9 mouse cellular contexts compared by ENCODE assay signal in the genomic region with DNA sequence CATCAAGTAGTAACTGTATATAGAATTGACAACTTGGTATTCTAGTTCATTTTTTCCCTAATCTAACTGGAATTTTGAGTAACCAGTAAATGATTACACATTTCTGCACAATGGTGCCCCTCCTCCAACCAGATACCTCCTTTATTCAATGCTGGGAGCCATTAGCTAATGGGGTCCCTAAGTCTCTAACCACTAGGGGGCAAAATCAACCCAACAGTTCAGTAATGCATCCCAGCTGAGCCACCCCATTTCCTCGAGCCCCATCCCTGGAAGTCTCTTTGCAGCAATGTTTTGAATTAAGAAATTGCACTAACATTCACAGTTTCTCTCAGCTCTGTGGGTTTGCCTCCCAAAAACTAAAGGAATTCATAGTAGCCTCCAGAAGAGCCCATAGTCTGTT.
A peak's percentile ranks its signal among the peaks of the same experiment; 100 is the strongest.
DNase-seq lines count a peak whose midpoint lies in the region; ATAC-seq and TF ChIP-seq lines count a peak whose summit lies in the region.
"Had no signal": no experiment of that assay in that cellular context is flagged by ENCODE, and none has a peak within 500 bp of the region (broad histone marks: within the 10 kb centered on the region; RNA-seq: fewer than 3 reads in every experiment).

No protein-coding gene starts in this region.

- 40% methylated on average over 1 of the region's 1 CpGs for WGBS in intestine, postnatal 0 days
- WGBS in intestine, embryonic 16.5 days, result 56% methylated on average over 1 of the region's 1 CpGs
- WGBS in midbrain, postnatal 0 days, result 37% methylated on average over 1 of the region's 1 CpGs
- WGBS in midbrain, embryonic 10.5 days, result 39% methylated on average over 1 of the region's 1 CpGs
- 4% methylated on average over 1 of the region's 1 CpGs for WGBS in embryonic facial prominence, embryonic 11.5 days

- ATAC-seq in intestine, postnatal 0 days, result no peak
- no peak for ATAC-seq in intestine, embryonic 16.5 days
- ATAC-seq in midbrain, postnatal 0 days (ENCODE audit: low FRiP score), result no peak
- no peak for ATAC-seq in embryonic facial prominence, embryonic 11.5 days (replicated peaks; ENCODE audit: insufficient number of reproducible peaks, low FRiP score, low TSS enrichment, low read depth)
- ATAC-seq in activated CD4-positive, CD25-positive, alpha-beta regulatory T cell, adult 4 months, result no peak
- ATAC-seq: forebrain, embryonic 15.5 days had no signal

- TF ChIP-seq CTCF in intestine, postnatal 0 days (IDR thresholded peaks at IDR 0.05; ENCODE audit: low read depth), result peak; percentile 30; the same call in 1 of the 2 replicates
- peak; percentile 24; the same call in 1 of the 2 replicates for TF ChIP-seq CTCF in midbrain, postnatal 0 days (IDR thresholded peaks at IDR 0.05)

- no peak for DNase-seq in midbrain, postnatal 0 days (ENCODE audit: low spot score)
- DNase-seq in midbrain, embryonic 10.5 days (ENCODE audit: low spot score), result no peak
- DNase-seq in embryonic facial prominence, embryonic 11.5 days (ENCODE audit: low spot score), result peak; percentile 76
- no peak for DNase-seq in thymus, postnatal 36 days

- H3K4me1 ChIP-seq in intestine, postnatal 0 days (replicated peaks; ENCODE audit: control insufficient read depth, insufficient read depth, low read length), result no peaks in the 10 kb centered on the region
- H3K4me1 ChIP-seq in intestine, embryonic 16.5 days (ENCODE audit: control insufficient read depth, insufficient read depth, low read length), result no peaks in the 10 kb centered on the region
- no peaks in the 10 kb centered on the region for H3K4me1 ChIP-seq in midbrain, postnatal 0 days (ENCODE audit: insufficient read depth, low read length)
- H3K4me1 ChIP-seq in midbrain, embryonic 10.5 days, result no peaks in the 10 kb centered on the region
- H3K4me1 ChIP-seq in embryonic facial prominence, embryonic 11.5 days (ENCODE audit: control insufficient read depth, insufficient read depth, low read length), result no peaks in the 10 kb centered on the region
- H3K4me1 ChIP-seq: forebrain, embryonic 15.5 days; limb, embryonic 12.5 days had no signal

- H3K36me3 ChIP-seq in intestine, postnatal 0 days (ENCODE audit: control insufficient read depth, insufficient read depth), result no peaks in the 10 kb centered on the region
- H3K36me3 ChIP-seq in intestine, embryonic 16.5 days (ENCODE audit: control insufficient read depth, insufficient read depth, low read length), result no peaks in the 10 kb centered on the region
- H3K36me3 ChIP-seq in midbrain, postnatal 0 days (ENCODE audit: insufficient read depth, low read length), result no peaks in the 10 kb centered on the region
- H3K36me3 ChIP-seq in midbrain, embryonic 10.5 days, result no peaks in the 10 kb centered on the region
- H3K36me3 ChIP-seq in embryonic facial prominence, embryonic 11.5 days (replicated peaks; ENCODE audit: control insufficient read depth, insufficient read depth, low read depth, low read length), result no peaks in the 10 kb centered on the region
- H3K36me3 ChIP-seq: forebrain, embryonic 15.5 days; limb, embryonic 12.5 days had no signal

- H3K27me3 ChIP-seq in intestine, postnatal 0 days (replicated peaks; ENCODE audit: control insufficient read depth, insufficient read depth, low read length), result no peaks in the 10 kb centered on the region
- H3K27me3 ChIP-seq in intestine, embryonic 16.5 days (replicated peaks; ENCODE audit: control insufficient read depth, insufficient read depth, low read length), result no peaks in the 10 kb centered on the region
- no peaks in the 10 kb centered on the region for H3K27me3 ChIP-seq in midbrain, postnatal 0 days (ENCODE audit: insufficient read depth, low read length)
- H3K27me3 ChIP-seq in midbrain, embryonic 10.5 days (ENCODE audit: low read depth, poor library complexity, severe bottlenecking), result no peaks in the 10 kb centered on the region
- H3K27me3 ChIP-seq in embryonic facial prominence, embryonic 11.5 days (ENCODE audit: control insufficient read depth, insufficient read depth, low read length), result no peaks in the 10 kb centered on the region
- H3K27me3 ChIP-seq: forebrain, embryonic 15.5 days; limb, embryonic 12.5 days had no signal

- H3K4me3 ChIP-seq in intestine, postnatal 0 days (ENCODE audit: low read depth, low read length), result no peak overlapping the region
- H3K4me3 ChIP-seq in intestine, embryonic 16.5 days (ENCODE audit: low read length), result no peak overlapping the region
- H3K4me3 ChIP-seq in midbrain, postnatal 0 days (ENCODE audit: low read depth, low read length), result no peak overlapping the region
- no peak overlapping the region for H3K4me3 ChIP-seq in midbrain, embryonic 10.5 days
- H3K4me3 ChIP-seq in embryonic facial prominence, embryonic 11.5 days (ENCODE audit: low read depth, low read length), result no peak overlapping the region
- H3K4me3 ChIP-seq: forebrain, embryonic 15.5 days; limb, embryonic 12.5 days had no signal

- no peak overlapping the region for H3K4me2 ChIP-seq in intestine, postnatal 0 days (replicated peaks; ENCODE audit: low read depth)
- H3K4me2 ChIP-seq in intestine, embryonic 16.5 days (ENCODE audit: low read depth, low read length), result no peak overlapping the region
- no peak overlapping the region for H3K4me2 ChIP-seq in midbrain, postnatal 0 days (ENCODE audit: low read depth, low read length, poor library complexity, severe bottlenecking)
- H3K4me2 ChIP-seq in embryonic facial prominence, embryonic 11.5 days (ENCODE audit: low read depth, low read length), result no peak overlapping the region
- H3K4me2 ChIP-seq: forebrain, embryonic 15.5 days; limb, embryonic 12.5 days had no signal

- H3K27ac ChIP-seq in intestine, postnatal 0 days (ENCODE audit: low read depth, low read length), result no peak overlapping the region
- no peak overlapping the region for H3K27ac ChIP-seq in intestine, embryonic 16.5 days (ENCODE audit: low read length)
- no peak overlapping the region for H3K27ac ChIP-seq in midbrain, postnatal 0 days (ENCODE audit: low read depth, low read length)
- H3K27ac ChIP-seq in midbrain, embryonic 10.5 days (replicated peaks), result no peak overlapping the region
- no peak overlapping the region for H3K27ac ChIP-seq in embryonic facial prominence, embryonic 11.5 days (replicated peaks; ENCODE audit: low read depth, low read length)
- H3K27ac ChIP-seq: forebrain, embryonic 15.5 days; limb, embryonic 12.5 days had no signal

- no peaks in the 10 kb centered on the region for H3K9me3 ChIP-seq in intestine, postnatal 0 days (ENCODE audit: control insufficient read depth)
- H3K9me3 ChIP-seq in intestine, embryonic 16.5 days (ENCODE audit: control insufficient read depth, low read length), result no peaks in the 10 kb centered on the region
- H3K9me3 ChIP-seq in midbrain, postnatal 0 days (ENCODE audit: low read length), result no peaks in the 10 kb centered on the region
- H3K9me3 ChIP-seq in midbrain, embryonic 10.5 days (replicated peaks), result peaks cover 4% of the 10 kb centered on the region; the same call in 1 of the 2 replicates
- H3K9me3 ChIP-seq in embryonic facial prominence, embryonic 11.5 days (replicated peaks; ENCODE audit: control insufficient read depth, low read length), result no peaks in the 10 kb centered on the region
- H3K9me3 ChIP-seq: forebrain, embryonic 15.5 days had no signal

- no peak overlapping the region for H3K9ac ChIP-seq in intestine, postnatal 0 days (ENCODE audit: low read depth, low read length)
- H3K9ac ChIP-seq in intestine, embryonic 16.5 days (ENCODE audit: low read depth, low read length), result no peak overlapping the region
- H3K9ac ChIP-seq in midbrain, postnatal 0 days (replicated peaks; ENCODE audit: low read length, poor library complexity, severe bottlenecking), result no peak overlapping the region
- no peak overlapping the region for H3K9ac ChIP-seq in embryonic facial prominence, embryonic 11.5 days (replicated peaks; ENCODE audit: low read length)
- H3K9ac ChIP-seq: forebrain, embryonic 15.5 days; limb, embryonic 12.5 days had no signal
